Mouse (Mus musculus) brain, embryonic 14.5 days (tissue): Measurements from ENCODE around the gene H2afx.

Experiments
- CTCF ChIP-seq: fragments of 200-500 bp; IDR thresholded peaks from 2 replicates; pipeline ENCODE4 v1.5.1; 2012; ENCODE audit warnings: inconsistent platforms, mild to moderate bottlenecking, moderate library complexity, borderline replicate concordance; ENCODE audit not compliant: insufficient read depth, insufficient read length; ENCODE audit errors: extremely low read depth
- POLR2A ChIP-seq: fragments of 200-500 bp; IDR thresholded peaks from 2 replicates; pipeline ENCODE4 v1.6.1; 2012; ENCODE audit warnings: mild to moderate bottlenecking, inconsistent platforms, borderline replicate concordance; ENCODE audit not compliant: poor library complexity, insufficient read depth, insufficient read length, severe bottlenecking; ENCODE audit errors: extremely low read depth

GRCm38 (mm10) chr9:44337436-44338169, 3.1 kb downstream of the H2afx start:
- TF ChIP-seq CTCF (no peak), POLR2A (no peak)
